Mouse (Mus musculus): ENCODE results near the gene Cage1.

The Cage1 gene

DNA sequence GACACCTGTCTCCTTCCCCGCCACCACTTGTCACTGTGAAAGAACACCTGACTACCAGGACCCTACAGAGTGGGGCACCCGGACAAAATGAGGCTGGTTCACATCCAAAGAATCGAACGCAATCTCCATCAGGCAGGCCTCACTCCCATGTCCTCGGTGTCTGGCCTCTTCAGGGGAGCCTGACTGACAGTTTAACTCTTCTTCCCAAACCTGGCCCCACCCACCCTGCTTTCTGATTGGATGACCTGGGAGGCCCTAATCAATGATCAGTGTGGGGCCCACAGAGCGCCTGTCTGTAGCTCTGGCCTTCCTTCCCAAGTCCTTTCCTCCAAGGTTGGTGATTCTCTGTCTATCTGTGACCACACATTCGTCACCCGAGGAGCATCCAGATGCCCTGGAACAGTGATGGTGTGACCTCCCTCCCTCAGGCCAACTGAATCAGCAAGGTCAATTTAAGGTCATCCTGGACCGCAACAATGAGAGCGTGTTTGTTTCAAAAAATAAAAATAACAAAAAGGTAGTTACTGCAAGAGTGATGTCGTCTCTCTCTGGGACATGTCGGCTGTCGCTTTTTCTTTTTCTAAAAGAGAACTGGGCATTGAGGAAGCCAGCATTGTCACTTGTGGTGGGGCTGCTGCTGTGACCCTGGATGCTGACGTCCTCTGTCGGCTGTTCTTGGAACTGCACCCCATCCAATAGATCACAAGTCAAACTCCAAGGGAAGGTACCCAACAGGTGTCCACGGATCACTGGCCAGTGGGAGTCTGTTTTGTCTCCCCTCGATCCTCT lies 71.5 kb downstream of the Cage1 start:
- no peak for DNase-seq (ENCODE audit: low read depth)

DNA sequence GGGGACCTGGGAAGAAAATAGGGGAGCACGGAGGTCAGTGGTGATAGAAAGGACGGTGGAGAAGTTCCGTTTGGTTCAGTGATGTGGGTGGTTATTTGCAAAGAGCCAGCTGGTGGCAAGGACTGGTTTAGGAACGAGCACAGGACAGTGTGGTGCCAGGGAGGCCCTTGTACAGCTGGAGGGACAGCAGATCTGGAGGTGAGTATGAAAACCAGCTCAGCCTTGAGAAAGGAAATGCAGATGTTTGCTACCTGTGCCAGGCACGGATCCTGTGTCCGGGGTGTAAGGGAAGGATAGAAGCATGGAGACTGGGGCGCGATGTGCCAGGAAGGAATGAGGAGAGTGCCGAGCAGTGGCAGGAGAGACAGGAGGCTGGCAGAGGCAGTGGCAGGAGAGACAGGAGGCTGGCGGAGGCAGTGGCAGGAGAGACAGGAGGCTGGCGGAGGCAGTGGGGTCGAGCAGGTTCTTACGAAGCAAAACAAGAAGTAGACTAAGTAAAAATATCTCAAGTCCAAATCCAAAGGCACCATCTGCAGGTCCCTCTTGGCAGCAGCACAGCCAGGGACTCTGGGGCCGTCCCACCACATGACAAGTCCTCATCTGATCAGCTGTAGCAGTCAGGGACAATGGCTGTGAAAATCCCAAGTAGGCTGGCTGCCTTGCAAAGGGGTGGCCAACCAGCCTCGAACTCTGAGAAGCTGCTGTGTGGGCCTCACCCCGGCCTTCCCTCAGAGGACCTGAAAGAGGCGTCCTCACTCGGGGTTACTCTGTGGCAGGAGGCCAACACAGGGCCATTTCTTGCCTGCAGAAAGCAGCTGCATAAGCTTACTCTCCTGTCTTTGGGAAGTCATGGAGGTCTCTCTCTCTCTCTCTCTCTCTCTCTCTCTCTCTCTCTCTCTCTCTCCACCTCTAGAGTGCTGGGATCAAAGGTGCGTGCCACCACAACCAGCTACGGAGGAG lies 72.5 kb downstream of the Cage1 start:
- no peak for DNase-seq (ENCODE audit: low read depth)

DNA sequence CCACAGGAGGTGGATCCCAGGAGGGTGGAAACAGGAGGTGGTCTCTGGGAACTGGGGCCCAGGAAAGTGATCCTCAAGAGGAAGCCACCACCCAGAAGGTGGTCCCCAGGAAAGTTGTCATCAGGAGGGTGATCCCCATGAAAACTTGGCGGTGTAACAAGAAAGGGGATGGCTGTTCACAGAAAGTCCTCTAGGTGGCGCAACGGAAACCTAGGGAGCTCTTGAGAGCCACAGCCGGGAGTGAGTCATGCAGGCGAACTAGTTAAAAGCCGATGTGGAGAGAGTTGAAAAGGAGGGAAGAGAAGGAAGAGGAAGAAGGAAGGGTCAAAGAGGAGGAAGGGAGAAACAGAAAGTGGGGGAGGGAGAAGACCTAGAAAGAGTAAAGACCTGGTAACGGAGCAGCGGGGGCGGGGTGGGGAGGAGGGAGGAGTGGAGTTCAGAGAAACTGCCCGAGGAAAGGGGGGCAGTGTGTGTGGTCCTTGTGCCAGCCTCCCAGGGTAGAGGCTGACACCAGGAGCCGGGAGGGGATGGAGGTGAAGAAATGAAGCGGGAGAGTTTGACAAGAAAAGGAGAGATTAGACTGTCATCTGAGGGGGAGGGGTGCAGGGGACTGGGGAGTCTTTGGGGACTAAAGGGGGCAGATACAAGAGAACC lies 73.4 kb downstream of the Cage1 start:
- peak; percentile 93 for DNase-seq (ENCODE audit: low read depth)

DNA sequence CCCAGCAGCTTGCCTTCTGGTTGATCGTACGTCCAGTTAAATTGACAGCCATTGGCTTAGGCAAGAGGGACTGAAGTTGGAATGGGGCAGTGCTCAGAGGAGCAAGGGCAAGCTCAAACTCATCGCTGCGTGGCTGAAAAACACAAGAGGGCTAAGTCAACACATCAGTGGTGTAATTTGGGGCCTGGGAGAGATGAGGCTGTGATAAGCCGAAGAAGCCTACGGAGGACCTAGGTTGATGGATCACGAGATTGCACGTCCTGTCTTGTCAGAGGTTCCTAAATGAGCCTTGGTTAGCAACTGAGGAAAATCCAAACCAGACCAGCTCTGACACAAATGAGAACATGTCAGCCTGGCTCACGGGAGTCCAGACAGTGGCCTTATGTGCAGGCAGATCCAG lies 74.3 kb downstream of the Cage1 start:
- no peak for DNase-seq (ENCODE audit: low read depth)

DNA sequence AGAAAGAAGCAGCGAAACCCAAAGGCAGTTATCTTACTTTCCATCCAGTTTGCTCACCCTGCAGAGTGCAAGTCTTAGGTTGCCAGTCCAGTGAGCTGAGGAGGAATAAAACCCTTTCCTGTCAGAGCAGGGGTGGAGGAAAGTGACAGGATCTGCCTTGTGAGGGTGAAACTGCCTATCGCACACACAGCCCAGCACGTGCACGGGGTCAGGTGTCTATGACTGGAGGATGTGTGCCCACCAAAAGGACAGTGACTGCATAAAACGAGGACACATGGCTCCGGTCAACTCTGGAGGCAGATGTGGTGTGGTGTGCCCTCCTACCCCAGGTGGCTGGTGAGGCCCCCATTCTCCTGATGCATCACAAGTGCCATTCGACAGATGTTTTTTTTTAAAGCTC lies 76.9 kb downstream of the Cage1 start:
- no peak for DNase-seq (ENCODE audit: low read depth)

DNA sequence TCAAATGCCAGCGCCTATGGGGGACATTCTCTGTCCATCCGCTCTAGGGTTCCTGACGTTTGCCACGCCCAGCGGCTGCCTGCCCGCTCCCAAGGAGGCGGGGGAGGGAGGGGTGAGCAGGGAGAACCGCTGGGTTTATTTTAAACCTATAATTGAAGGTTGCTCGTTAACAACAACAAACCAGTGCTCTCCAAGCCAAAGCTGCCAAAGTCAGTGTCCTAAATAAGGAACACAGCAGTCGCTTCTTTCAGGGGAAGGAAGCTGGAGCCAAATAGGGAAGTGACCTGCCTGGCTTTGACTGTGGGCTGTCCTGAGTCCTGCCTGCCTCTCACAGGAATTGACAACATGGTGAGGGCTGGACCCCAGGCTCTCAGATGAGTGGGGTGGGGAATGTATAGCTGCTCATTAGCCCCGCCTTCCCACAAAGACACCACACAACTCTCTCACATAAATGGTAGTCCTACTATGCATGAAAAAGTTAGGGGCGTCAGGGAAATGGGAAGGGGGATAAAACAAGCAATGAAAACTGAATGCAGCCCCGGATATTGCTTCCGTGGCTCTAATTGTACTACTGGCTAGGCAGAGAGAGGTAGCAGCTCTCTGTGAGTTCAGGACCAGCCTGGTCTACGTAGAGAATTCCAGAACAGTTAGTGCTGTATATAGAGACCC lies 77.5 kb downstream of the Cage1 start:
- DNase-seq (ENCODE audit: low read depth) = no peak

DNA sequence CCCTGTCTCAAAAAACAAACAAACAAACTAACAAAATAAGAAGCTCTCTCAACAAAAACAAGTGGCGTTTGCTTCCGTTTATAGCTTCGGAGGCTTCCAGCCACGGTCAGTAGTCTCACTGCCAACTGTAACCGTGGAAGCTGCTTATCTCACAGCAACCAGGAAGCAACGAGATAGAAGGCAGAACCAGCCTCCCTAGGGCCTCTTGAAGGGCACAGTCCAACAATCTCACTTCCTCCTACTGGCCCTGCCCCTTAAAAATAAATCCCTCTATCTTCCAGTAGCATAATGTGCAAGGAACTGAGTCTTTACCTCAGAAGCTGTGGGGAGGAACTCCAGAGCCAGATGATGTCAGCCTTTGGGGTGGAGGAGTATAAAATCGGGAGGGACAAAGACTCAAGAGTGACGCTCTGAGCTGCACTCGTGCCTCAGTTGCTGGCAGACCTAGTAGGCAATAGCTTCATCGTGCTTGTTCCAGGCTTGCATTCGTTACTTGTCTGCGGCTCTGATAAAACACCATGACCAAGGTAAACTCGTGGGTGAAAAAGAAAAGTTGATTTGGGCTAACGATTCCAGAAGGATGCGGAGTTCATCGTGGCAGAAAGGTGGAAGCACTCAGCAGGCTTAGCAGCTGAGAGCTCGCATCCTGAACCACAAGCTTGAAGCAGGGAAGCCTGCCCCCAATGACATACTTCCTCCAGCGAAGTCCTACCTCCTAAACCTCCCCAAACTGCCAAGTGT lies 78.2 kb downstream of the Cage1 start:
- DNase-seq (ENCODE audit: low read depth) = no peak
